Mouse (Mus musculus) telencephalon, adult 2 months (tissue): ENCODE measurements around the gene Cacna1c.

Source experiments
- DNase-seq: peaks from one replicate; pipeline ENCODE4 v3.0.0-alpha.2; 2011; ENCODE audit warnings: low read depth, low spot score

The Cacna1c gene

DNA sequence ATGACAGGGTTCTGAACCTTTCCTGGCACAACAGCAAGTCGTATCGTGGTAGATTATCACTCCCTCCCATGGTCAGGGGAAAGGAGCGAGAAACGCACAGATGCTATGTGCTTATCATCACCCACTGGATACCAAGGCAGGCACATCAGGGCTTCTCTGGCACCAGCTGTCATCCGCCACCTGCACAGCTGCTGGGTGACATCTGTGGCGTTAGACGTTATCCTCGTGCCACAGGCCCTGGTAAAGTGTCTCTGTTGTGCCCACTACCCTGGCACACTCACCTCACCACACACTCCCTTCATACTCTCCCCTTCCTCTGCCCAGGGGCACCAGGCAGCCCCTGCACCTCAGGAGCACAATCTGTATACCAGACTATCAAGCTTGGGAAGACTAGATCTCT, 137.8 kb downstream of the Cacna1c start:
- no peak for DNase-seq

- DNase-seq, result no peak
Observed at GRCm38 (mm10) chr6:119057076-119057479, 139.1 kb downstream of the Cacna1c start.

DNA sequence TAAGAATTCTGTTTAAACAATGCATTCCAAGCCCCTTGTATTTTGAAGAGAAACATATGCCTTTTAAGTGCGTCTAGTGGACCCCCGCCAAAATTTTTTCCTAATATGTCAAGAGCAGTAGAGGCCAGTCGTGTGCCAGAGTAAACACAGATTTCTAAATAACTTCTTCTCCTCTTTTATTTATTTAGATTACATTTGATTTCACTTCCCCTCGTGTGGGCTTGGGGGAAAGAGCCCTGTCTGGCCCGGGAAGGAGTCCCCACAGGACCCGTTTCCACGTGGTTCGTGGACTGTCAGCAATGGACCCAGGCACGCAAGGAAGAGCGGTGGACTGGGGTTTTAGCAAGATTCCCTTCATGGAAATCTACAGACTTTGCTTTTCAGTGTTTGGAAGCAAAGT, 143.4 kb downstream of the Cacna1c start:
- DNase-seq, result no peak

DNA sequence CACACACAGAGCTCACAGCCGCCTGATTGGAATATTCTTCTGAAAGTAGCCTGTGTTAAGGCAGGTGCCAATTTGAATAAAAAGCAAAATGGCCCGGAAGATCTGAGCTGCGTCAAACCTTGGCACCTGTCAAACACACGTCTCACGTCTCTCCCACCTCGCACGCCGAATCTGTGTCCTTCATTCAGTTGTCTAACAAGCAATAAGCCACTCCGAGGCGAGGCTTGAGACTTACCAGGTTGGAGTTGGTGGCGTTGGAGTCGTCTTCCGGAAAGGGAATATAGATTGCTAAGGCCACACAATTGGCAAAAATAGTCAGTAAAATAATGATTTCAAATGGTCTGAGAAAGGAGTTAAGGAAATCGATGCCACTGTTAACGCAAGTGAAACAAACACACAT, 143.9 kb downstream of the Cacna1c start:
- DNase-seq, result no peak

GRCm38 (mm10) chr6:119051721-119052120, 144.5 kb downstream of the Cacna1c start:
- DNase-seq, result no peak

- no peak for DNase-seq
Observed at GRCm38 (mm10) chr6:119047340-119047739, 148.9 kb downstream of the Cacna1c start.

GRCm38 (mm10) chr6:119045498-119045897, 150.7 kb downstream of the Cacna1c start:
- DNase-seq, result peak; percentile 38

GRCm38 (mm10) chr6:119044148-119044547, 152.1 kb downstream of the Cacna1c start:
- no peak for DNase-seq

- DNase-seq, result no peak
Observed at GRCm38 (mm10) chr6:119042803-119043202, 153.4 kb downstream of the Cacna1c start.

- no peak for DNase-seq
Observed at GRCm38 (mm10) chr6:119040961-119041360, 155.3 kb downstream of the Cacna1c start.

- no peak for DNase-seq
Observed at GRCm38 (mm10) chr6:119039815-119040214, 156.4 kb downstream of the Cacna1c start.

DNA sequence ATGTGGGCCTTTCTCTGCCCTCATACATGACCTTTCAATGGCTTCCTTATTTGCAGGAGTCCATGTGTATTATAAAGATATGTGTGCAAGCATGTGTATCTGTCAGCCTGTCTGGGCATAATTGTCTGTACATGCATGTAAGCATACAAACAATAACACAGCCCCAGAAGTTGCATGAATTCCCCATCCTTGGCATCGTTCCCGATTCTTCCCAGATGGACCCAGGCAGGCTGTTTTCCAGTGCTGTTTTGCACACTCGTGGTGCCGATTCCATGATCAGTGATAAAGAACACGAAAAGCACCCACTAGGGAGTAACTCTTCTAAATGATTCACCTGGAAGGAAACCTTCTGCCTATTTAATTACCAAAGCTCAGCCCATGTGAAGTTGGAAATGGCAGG, 156.9 kb downstream of the Cacna1c start:
- DNase-seq, result no peak

DNA sequence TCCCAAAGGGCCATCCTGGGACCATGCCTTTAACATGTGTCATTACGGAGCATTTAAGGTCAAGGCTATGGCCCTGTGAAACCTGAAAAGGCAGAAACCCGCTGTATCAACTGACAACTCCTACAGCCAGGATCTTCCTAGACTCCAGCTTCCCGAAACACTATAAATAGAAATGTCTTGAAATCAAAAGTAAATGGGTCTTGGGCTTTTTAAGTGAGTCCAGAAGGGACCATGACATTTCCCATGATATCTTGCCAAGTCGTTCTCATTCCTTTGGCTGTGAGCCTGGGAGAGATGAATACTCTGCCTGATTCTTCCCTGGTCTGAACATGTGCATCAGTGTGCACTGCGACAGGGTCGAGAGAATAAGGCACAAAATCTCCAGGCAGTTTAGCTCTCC, 158.4 kb downstream of the Cacna1c start:
- DNase-seq, result no peak

DNA sequence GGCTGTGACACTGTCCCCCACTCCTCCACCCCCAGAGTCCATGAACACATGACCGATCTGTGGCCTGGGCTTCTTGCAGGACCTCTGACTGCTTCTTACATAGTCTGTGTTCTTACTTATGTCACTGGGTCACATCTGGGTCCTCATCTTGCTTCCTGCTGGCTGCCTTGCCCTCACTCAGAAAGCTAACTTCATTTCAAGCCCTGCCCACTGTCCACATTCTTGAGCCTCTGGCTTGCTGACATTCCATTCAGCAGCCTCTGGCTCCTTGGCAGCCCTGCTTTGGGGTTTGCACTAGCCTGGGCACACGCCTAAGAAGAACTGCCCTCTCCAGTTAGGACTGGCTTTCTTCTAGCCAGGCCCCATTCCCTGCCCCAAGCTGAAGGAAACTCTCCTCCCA, 159.2 kb downstream of the Cacna1c start:
- DNase-seq, result no peak

GRCm38 (mm10) chr6:119035361-119035760, 160.9 kb downstream of the Cacna1c start:
- DNase-seq, result no peak

- DNase-seq, result no peak
Observed at GRCm38 (mm10) chr6:119034947-119035346, 161.3 kb downstream of the Cacna1c start.

GRCm38 (mm10) chr6:119027880-119028279, 168.3 kb downstream of the Cacna1c start:
- no peak for DNase-seq

DNA sequence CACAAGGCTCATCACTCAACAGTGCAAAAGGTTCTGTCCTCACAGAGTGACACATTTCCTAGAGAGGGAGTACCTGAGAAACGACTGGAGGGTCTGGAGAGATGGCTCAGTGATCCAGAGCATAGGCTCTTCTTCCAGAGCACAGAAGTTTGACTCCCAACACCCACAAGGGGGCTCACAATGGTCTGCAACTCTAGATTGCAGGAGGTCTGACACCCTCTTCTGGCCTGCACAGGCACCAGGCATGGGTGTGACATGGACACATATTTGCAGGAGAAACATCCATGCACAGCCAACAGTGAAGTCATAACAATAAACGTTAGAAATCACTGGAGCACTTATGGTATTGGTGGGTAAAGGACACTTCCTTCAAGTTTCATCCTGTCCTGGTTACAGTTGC, 173.4 kb downstream of the Cacna1c start:
- DNase-seq, result no peak

DNA sequence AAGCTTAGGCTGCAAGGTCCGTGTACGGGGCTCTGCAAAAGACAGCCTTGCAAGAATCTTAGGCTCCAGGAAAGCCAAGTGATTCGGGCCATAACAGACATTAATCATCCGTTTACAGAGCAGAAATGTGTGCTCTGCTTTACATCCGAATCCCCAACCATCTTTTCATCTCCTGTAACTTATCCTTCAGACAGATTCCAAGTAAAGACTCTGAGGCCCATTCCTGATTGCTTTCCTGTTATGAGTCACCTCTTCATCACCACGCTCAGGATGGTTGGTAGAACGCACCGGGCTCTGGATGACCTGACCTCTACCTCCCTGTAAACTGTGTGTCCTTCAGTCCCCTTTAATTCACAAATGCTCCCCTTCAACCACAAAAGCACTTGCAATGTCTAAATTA, 175.0 kb downstream of the Cacna1c start:
- DNase-seq, result no peak

DNA sequence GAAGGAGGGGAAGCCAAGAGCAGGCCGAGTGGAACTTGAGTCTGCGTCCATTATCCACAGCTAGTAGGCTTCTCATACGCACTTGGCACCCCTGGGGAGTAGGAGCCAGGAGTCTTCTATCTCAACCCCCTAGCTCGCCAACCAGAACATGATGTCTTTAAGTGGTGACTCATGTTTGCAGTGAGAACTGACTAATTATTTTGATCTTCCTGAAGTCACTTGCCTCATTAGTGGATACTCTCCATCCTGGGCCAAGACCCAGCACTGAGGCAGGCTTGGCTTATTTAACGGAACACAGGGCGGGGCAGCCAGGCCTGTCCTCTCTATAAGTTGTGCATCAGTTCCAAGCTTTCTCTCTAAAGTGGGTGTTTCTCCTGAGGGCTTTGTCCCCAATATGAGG, 177.3 kb downstream of the Cacna1c start:
- DNase-seq, result no peak

GRCm38 (mm10) chr6:119018256-119018655, 178.0 kb downstream of the Cacna1c start:
- no peak for DNase-seq

DNA sequence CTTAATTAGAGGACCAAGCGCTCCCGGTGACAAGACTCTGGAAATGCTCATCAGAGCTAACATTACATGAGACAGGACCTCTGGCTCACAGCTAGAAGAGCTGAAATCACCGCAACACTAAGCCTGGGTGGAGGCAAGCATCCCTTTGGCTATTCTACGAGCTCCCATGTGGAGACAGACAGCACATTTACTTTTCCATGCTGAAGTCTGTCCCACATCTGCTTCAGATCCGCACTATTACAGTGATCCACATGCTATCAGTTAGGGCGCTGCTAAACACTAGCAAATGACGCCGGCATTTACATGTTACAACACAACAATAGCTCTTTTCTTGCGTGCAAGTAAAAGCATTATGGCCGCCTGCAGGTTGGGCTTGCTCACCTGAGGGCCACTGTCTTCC, 178.7 kb downstream of the Cacna1c start:
- no peak for DNase-seq

DNA sequence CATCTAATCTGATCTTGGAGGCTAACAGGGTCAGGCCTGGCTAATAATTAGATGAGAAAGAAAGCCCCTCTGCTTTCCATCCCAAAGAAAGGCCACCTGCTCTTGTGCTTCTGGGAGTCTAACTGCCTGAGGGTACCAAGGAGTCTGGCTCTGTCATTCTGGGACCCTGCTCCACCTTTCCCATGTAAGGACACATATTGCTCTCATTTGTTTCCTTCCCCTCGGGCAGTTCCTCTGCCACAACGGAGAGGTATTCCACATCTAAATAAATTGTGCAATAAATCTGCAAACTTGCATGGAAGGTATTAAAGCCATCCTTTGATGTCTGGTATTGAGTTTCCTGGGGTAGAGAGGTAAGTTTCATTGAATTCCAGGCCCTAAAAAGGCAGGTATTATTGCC, 180.9 kb downstream of the Cacna1c start:
- no peak for DNase-seq
